Mouse (Mus musculus) left cerebral cortex, postnatal 14 days (tissue): Measurements from ENCODE around the gene Trp53rka. TPM values are rescaled to one million over a fixed set of nuclear protein-coding genes. Genes with fewer than 3 reads are reported as not detected.

Source experiments
- DNase-seq, 2 experiments: peaks; one replicate each; pipeline ENCODE4 v3.0.0; 2021 to 2022; ENCODE audit warnings: low spot score in 2 of 2, mixed read lengths in 1 of 2
- intact Hi-C: fragments of 180-260 bp; cut with DNase I; formaldehyde crosslinking; loops from one replicate; pipeline ENCODE4 v1.15.1; 2025
- total RNA-seq, 2 experiments: library from RNA; stranded (reverse); gene quantifications; 2 replicates each; pipeline ENCODE4 v1.2.3; 2021

The Trp53rka gene
- total RNA-seq, 2 experiments from 2014 or later, result 19.9 to 22.1 TPM

DNA sequence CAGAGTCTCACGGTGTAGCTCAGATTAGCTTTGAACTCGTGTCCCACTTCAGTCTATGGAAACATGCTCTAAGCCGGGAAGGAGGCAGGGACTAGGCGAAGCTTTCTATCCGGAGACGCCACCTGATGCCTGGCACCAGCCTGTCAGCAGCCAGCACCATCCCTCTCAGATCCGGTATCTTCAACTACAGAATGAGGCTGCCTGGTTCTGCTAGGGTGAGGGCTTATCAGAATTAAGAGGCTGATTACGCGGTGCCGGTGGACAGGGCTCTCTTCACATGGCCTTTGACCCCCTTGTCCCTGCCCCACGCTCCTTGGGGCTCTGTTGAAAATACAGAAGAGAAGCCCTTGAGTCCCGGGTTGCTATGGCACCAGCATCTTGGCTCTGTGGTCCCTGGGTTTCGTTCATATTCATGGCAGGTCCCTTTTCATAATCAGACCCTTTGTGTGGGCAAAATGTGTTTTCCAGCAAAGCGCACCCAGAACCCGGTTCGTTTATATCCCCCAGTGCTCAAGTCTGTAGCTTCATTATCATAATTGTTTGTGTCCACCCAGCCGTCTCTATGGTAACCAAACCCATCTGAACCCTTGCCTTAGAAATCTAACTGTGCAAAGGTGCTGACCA, 575 bp upstream of the Trp53rka start:
- intact Hi-C loops, result no loop called here

DNA sequence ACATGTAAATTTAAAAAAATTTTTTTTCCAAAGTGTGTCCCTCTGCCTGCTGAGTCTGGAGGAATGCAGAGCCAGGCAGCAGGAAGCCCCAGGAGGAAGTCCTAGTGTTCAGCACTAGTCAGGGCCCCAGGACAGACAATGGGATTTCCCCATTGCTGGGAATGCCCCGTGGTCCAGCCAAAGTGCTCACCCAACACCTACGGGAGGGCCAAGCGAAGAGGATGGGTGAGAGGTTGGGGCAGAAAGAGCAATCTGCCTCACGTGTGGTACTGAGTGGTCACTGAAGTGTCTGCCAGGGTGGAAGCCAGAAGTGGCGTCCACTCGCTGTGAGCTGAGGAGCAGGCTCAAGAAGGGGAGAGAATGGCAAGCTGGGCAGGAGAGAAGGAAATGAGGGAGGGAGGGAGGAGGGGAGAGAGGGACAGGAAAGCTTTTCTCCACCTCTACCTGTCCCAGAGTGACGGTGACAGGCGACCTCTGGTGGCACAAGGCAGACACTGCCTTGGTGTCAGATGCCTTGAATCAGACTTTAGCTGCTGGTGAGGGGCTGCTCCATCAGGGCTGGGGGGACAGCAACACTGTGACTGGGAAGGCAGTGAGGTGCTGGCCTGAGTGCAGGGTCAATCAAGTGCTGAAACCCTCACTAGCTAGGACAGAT, 6.1 kb downstream of the Trp53rka start:
- intact Hi-C loops, result loop anchor here (2.0 to 10.0 kb wide), 2 partner anchors 94 to 412 kb away; no protein-coding TSS in a partner anchor
- DNase-seq, result peak; percentile 69 to 76

More for the DNA sequence above, 575 bp upstream of the Trp53rka start:
- DNase-seq, result peak; percentile 59 to 80

- intact Hi-C loops, result loop anchor here (2.0 to 10.0 kb wide), 2 partner anchors 94 to 412 kb away; no protein-coding TSS in a partner anchor
- no peak for DNase-seq
Observed at GRCm38 (mm10) chr2:165486401-165486800, 6.7 kb downstream of the Trp53rka start.

- no peak for DNase-seq
Observed at GRCm38 (mm10) chr2:165485826-165486225, 7.3 kb downstream of the Trp53rka start.

GRCm38 (mm10) chr2:165484152-165484551, 9.0 kb downstream of the Trp53rka start:
- no peak for DNase-seq
- intact Hi-C loops, result loop anchor here (10.0 kb wide), 1 partner anchor 409 kb away; no protein-coding TSS in a partner anchor

More at GRCm38 (mm10) chr2:165485826-165486225, 7.3 kb downstream of the Trp53rka start:
- intact Hi-C loops, result loop anchor here (2.0 to 10.0 kb wide), 2 partner anchors 93 to 411 kb away; no protein-coding TSS in a partner anchor

GRCm38 (mm10) chr2:165482003-165482402, 11.1 kb downstream of the Trp53rka start:
- no peak for DNase-seq
- intact Hi-C loops, result loop anchor here (10.0 kb wide), 1 partner anchor 407 kb away; no protein-coding TSS in a partner anchor

DNA sequence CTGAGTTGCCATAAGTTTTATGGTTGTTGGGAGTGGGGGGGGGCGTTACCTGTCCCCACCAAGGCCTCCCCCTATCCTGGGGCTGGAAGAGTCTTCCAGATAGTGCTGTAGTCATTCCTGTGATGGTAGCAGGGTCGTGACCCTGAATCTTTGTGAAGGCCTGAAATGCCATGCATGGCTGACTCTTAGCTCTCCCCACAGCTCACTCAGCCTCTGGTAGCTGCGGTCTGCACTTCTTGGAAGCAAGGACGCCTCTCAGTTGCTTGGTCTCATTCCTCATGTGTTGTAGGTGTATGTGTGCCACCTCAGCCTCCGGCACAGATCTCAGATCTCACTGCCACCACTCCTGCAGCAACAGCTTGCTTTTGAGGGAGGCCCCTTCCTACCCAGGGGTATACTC, 17.3 kb downstream of the Trp53rka start:
- intact Hi-C loops, result no loop called here

DNA sequence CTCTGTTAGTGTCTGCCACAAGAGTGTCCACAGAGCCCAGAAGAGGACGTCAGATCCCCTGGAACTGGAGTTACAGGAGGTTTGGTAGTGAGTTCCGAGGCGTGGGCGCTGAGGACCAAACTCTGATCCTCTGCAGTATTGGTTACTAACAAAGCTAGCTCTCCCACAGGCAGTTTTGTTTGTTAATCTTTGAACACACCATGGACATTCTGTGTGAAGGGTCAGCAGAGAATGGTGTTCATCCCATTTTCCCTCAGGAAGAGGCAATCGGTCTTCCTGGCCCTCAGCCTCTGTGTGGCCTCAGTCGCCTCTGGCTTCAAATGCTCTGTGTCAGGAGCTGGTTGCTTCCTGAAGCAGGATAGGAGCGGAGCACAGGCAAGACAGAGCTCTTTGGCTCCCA, 17.7 kb downstream of the Trp53rka start:
- intact Hi-C loops, result no loop called here
- DNase-seq, result no peak

More for the DNA sequence above, 17.3 kb downstream of the Trp53rka start:
- DNase-seq, result no peak

DNA sequence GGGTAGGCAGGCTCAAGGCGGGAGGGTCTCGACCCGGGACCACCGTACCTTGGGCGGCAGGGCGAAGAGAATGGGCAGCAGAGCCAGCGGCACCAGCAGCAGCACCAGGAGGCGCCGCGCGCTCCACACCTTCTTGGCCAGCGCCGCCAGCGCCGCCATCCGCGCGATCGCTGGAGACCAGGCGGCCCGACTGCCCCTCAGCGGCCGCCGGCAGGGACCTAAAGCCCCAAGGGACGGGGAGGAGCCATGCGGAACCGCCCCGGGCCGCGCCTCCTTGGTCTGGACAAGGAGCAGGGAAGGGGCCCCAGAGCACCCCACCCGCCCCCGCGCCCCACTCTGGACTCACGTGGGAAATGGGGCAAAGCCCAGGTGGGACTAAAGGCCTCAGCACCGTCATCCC, 20.1 kb downstream of the Trp53rka start, which contains the start of gene Slc13a3:
Gene Slc13a3 (minus strand): TSS at position 228 of the 400 bp plus-strand sequence.
- intact Hi-C loops, result no loop called here
- DNase-seq, result no peak

GRCm38 (mm10) chr2:165471943-165472342, 21.2 kb downstream of the Trp53rka start:
- intact Hi-C loops, result no loop called here

GRCm38 (mm10) chr2:165470167-165470566, 23.0 kb downstream of the Trp53rka start:
- no peak for DNase-seq
- intact Hi-C loops, result no loop called here

More at GRCm38 (mm10) chr2:165471943-165472342, 21.2 kb downstream of the Trp53rka start:
- no peak for DNase-seq

GRCm38 (mm10) chr2:165467824-165468452, 25.2 kb downstream of the Trp53rka start:
- intact Hi-C loops, result no loop called here
- DNase-seq, result no peak

DNA sequence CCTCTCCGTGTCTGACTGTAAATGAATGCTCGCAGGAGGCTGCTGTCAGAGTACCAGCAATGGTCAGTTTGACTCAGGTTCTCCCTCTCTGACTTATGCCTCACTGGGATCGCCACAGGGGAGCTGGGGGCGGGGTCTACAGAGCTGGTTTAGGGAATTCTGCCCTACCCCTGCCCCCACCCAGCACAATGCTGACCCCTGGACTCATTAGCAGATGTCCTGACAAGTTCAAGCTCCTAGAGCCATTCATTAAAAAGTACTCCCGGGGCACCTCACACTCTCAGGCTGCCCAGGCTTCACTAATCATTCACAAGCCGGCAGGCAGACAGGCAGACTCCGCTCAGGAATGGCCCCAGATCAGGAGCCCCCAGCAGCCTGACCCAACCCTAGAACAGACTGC, 33.5 kb downstream of the Trp53rka start:
- intact Hi-C loops, result no loop called here

DNA sequence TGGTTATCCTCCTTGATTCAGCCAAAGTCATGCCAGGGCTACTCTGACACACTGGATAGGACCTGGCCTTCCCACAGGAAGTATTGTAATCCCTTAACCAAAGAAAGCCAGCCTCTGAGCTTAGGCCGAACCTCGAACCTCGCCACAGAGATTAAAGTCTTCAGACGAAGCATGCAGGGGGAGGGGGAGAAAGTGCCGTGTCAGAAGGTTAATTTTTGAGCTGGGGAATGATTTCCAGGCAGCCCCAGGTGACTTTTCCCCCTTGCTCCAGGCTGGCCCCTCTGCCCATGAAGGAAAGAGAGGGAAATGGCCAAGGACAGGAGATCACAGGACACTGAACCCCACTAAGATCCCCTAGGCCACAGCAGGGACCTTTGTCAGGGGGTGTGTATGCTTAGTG, 34.9 kb downstream of the Trp53rka start:
- intact Hi-C loops, result no loop called here
- no peak for DNase-seq

More for the DNA sequence above, 33.5 kb downstream of the Trp53rka start:
- DNase-seq, result no peak

- intact Hi-C loops, result no loop called here
- no peak for DNase-seq
Observed at GRCm38 (mm10) chr2:165456710-165457109, 36.4 kb downstream of the Trp53rka start.

- no peak for DNase-seq
- intact Hi-C loops, result no loop called here
Observed at GRCm38 (mm10) chr2:165452730-165453693, 40.1 kb downstream of the Trp53rka start.

GRCm38 (mm10) chr2:165448475-165448874, 44.6 kb downstream of the Trp53rka start:
- DNase-seq, result no peak
- intact Hi-C loops, result no loop called here

DNA sequence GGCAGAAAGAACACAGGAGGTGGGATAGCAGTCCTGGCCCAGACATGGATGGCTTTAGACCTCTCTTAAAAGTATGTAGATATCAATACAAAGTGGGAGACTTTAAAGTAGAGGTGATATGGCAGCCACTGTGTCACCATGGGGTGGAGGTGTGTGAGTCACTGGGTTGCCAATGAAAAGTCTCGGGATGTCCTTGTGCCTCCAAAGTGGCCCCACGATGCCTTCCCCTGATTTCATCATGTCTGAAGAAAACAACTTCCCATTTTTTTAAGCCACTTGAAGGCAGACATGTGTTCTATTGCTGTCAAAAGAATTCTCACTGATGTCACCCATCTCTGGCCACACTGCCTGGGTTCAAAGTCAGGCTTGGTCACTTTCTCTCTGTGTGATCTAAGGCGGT, 48.3 kb downstream of the Trp53rka start:
- intact Hi-C loops, result no loop called here
- no peak for DNase-seq

GRCm38 (mm10) chr2:165442981-165443380, 50.1 kb downstream of the Trp53rka start:
- intact Hi-C loops, result no loop called here
- DNase-seq, result no peak
